Mouse (Mus musculus) lung, postnatal 0 days (tissue): ENCODE measurements around the gene Dnajb2.

Source experiments
- CTCF ChIP-seq: IDR thresholded peaks from 2 replicates; pipeline ENCODE4 v1.5.1; 2016; ENCODE audit warnings: antibody characterized with exemption, mild to moderate bottlenecking
- EP300 ChIP-seq: IDR thresholded peaks from 2 replicates; pipeline ENCODE4 v1.6.1; 2016; ENCODE audit warnings: antibody characterized with exemption, mild to moderate bottlenecking, control low read depth

- TF ChIP-seq CTCF (no peak), EP300 (no peak)
Measured at GRCm38 (mm10) chr1:75291321-75291720, 55.1 kb downstream of the Dnajb2 start.
